Comparison of ENCODE assay signal across 8 mouse cellular contexts in genomic region chr19:60789452-60789851, GRCm38 (mm10). TPM values are rescaled to one million over a fixed set of nuclear protein-coding genes. Genes with fewer than 3 reads are reported as not detected.
DNase-seq lines count a peak whose midpoint lies in the region; ATAC-seq and TF ChIP-seq lines count a peak whose summit lies in the region.

No protein-coding gene starts in this region.

- 2% methylated on average over 7 of the region's 7 CpGs for WGBS in hindbrain, embryonic 16.5 days

- H3K27me3 ChIP-seq in hindbrain, embryonic 16.5 days (replicated peaks; ENCODE audit: control insufficient read depth, insufficient read depth, low read length), result no peaks in the 10 kb centered on the region
- no peaks in the 10 kb centered on the region for H3K27me3 ChIP-seq in myocyte (ENCODE audit: control insufficient read depth, insufficient read depth, insufficient read length)

- H3ac ChIP-seq in myocyte (ENCODE audit: control insufficient read depth, insufficient read length), result peak overlapping the region; percentile 92

- peak overlapping the region; percentile 77 for H3K4me2 ChIP-seq in hindbrain, embryonic 16.5 days (ENCODE audit: low read length)
- peak overlapping the region; percentile 97 for H3K4me2 ChIP-seq in myocyte (ENCODE audit: low read depth)

- H3K9ac ChIP-seq in hindbrain, embryonic 16.5 days (ENCODE audit: low read depth, low read length), result peak overlapping the region; percentile 84

- no peak for TF ChIP-seq CTCF in left cerebral cortex, adult 2 months (IDR thresholded peaks at IDR 0.05)
- TF ChIP-seq CTCF in cortical plate, adult 2 months (IDR thresholded peaks at IDR 0.05; ENCODE audit: extremely low read depth, insufficient read depth, low read length), result no peak

- peak overlapping the region; percentile 99 for H3K4me3 ChIP-seq in left cerebral cortex, adult 2 months
- H3K4me3 ChIP-seq in cortical plate, adult 2 months (ENCODE audit: insufficient read depth, low read length), result peak overlapping the region; percentile 70
- peak overlapping the region; percentile 64 for H3K4me3 ChIP-seq in hindbrain, embryonic 16.5 days (ENCODE audit: low read length)
- H3K4me3 ChIP-seq in myocyte, result peak overlapping the region; percentile 97

- no peak for DNase-seq in left cerebral cortex, adult 2 months (ENCODE audit: extremely low spot score in 1 of 2, low spot score in 2 of 2)
- DNase-seq in left cerebral cortex, adult 18-20 months (ENCODE audit: low spot score in 2 of 2), result no peak
- no peak for DNase-seq in gastrocnemius, postnatal 14 days
- no peak for DNase-seq in gastrocnemius, postnatal 4 days (ENCODE audit: low spot score in 2 of 2)
- no peak for DNase-seq in adrenal gland, postnatal 14 days

- no peak for TF ChIP-seq POLR2A in cortical plate, adult 2 months (IDR thresholded peaks at IDR 0.05; ENCODE audit: extremely low read depth, insufficient read depth, low read length)
- no peak for TF ChIP-seq POLR2A in myocyte (IDR thresholded peaks at IDR 0.05; ENCODE audit: insufficient read length, low read depth)

- H3K27ac ChIP-seq in left cerebral cortex, adult 2 months, result peak overlapping the region; percentile 100
- H3K27ac ChIP-seq in cortical plate, adult 2 months (ENCODE audit: insufficient read depth, low read length), result peak overlapping the region; percentile 90; the same call in 1 of the 2 replicates
- no peak overlapping the region for H3K27ac ChIP-seq in hindbrain, embryonic 16.5 days (ENCODE audit: low read depth, low read length)

- ATAC-seq in hindbrain, embryonic 16.5 days, result no peak

- peaks cover 2% of the 10 kb centered on the region; the same call in 1 of the 2 replicates for H3K4me1 ChIP-seq in cortical plate, adult 2 months (ENCODE audit: control insufficient read depth, insufficient read depth, low read length)
- H3K4me1 ChIP-seq in hindbrain, embryonic 16.5 days (ENCODE audit: control insufficient read depth, insufficient read depth, low read depth, low read length), result peaks cover 19% of the 10 kb centered on the region

- intact Hi-C loops in left cerebral cortex, adult 2 months (cut with DNase I), result no loop called here
- intact Hi-C loops in gastrocnemius, postnatal 14 days (cut with DNase I; ENCODE audit: low total_unique reads), result no loop called here

- peaks cover 60% of the 10 kb centered on the region for H3K79me2 ChIP-seq in myocyte (ENCODE audit: control insufficient read depth, insufficient read depth)

- no peaks in the 10 kb centered on the region for H3K36me3 ChIP-seq in hindbrain, embryonic 16.5 days (ENCODE audit: control insufficient read depth, insufficient read depth, low read length)
- H3K36me3 ChIP-seq in myocyte (ENCODE audit: control insufficient read depth, insufficient read depth), result peaks cover 3% of the 10 kb centered on the region

- H3K9me3 ChIP-seq in hindbrain, embryonic 16.5 days (ENCODE audit: control insufficient read depth, low read length), result no peaks in the 10 kb centered on the region

TF ChIP-seq in myocyte, 11 proteins besides CTCF, POLR2A, EP300 and RAD21:
- TF ChIP-seq CEBPB (IDR thresholded peaks at IDR 0.05; ENCODE audit: insufficient read depth, poor library complexity, severe bottlenecking) (no peak), MYOD1 (IDR thresholded peaks at IDR 0.05; ENCODE audit: control insufficient read depth in 1 of 3, insufficient read length in 2 of 3, low read depth in 2 of 3) (no peak), POLR2AphosphoS2 (IDR thresholded peaks at IDR 0.05; ENCODE audit: insufficient read length, low read depth) (no peak), TCF12 (IDR thresholded peaks at IDR 0.05; ENCODE audit: insufficient read depth, poor library complexity, severe bottlenecking) (no peak), MYOG (IDR thresholded peaks at IDR 0.05; ENCODE audit: control insufficient read depth in 1 of 3, insufficient read depth in 1 of 3, insufficient read length in 2 of 3, low read depth in 2 of 3) (no peak), MAX (IDR thresholded peaks at IDR 0.05; ENCODE audit: low read depth) (no peak), SRF (IDR thresholded peaks at IDR 0.05; ENCODE audit: control insufficient read depth, insufficient read length, low read depth) (no peak), REST (IDR thresholded peaks at IDR 0.05; ENCODE audit: insufficient read depth, insufficient read length) (no peak), TCF3 (IDR thresholded peaks at IDR 0.05; ENCODE audit: insufficient read length, low read depth) (no peak), USF1 (IDR thresholded peaks at IDR 0.05; ENCODE audit: low read depth) (no peak), E2F4 (IDR thresholded peaks at IDR 0.05; ENCODE audit: insufficient read depth) (no peak)

RNA-seq across cellular contexts. Expression of gene Eif3a, which starts 1.0 kb away (rescaled TPM):
- total RNA-seq in left cerebral cortex, adult 2 months (2021), result 10 to 100 TPM; 89.5 to 96.3 TPM
- total RNA-seq in left cerebral cortex, adult 18-20 months (2021), result 10 to 100 TPM; 88.5 to 91.0 TPM
- polyA plus RNA-seq in cortical plate, adult 2 months (2012; rRNA removed), result 58.0 and 60.6 TPM in 2 replicates
- polyA plus RNA-seq in hindbrain, embryonic 16.5 days (2015; fragmentation: Nextera tagmentation; extraction: Ambion mirVana), result 102 and 103 TPM in 2 replicates
- 67.9 TPM for polyA plus RNA-seq in myocyte (2012; fragmentation: generic; extraction: Trizol)
- 10 to 100 TPM; 84.4 to 88.4 TPM for total RNA-seq in gastrocnemius, postnatal 14 days (2021)
- total RNA-seq in gastrocnemius, postnatal 4 days (2021), result 100 to 1,000 TPM; 123 to 135 TPM
- total RNA-seq in adrenal gland, postnatal 14 days (2021), result 166 and 178 TPM in 2 replicates

RNA-seq across cellular contexts. Expression of gene Fam45a, which starts 21.9 kb away (rescaled TPM):
- total RNA-seq in left cerebral cortex, adult 2 months (2021), result 10 to 100 TPM; 37.3 to 38.1 TPM
- total RNA-seq in left cerebral cortex, adult 18-20 months (2021), result 10 to 100 TPM; 34.4 to 46.9 TPM
- 44.2 and 46.3 TPM in 2 replicates for polyA plus RNA-seq in cortical plate, adult 2 months (2012; rRNA removed)
- polyA plus RNA-seq in hindbrain, embryonic 16.5 days (2015; fragmentation: Nextera tagmentation; extraction: Ambion mirVana), result 42.4 and 46.8 TPM in 2 replicates
- 13.4 TPM for polyA plus RNA-seq in myocyte (2012; fragmentation: generic; extraction: Trizol)
- 10 to 100 TPM in 1 of 2 experiments, 1 to 10 TPM in 1; 8.3 to 11.3 TPM for total RNA-seq in gastrocnemius, postnatal 14 days (2021)
- total RNA-seq in gastrocnemius, postnatal 4 days (2021), result 10 to 100 TPM; 23.4 to 24.1 TPM
- 26.3 and 31.9 TPM in 2 replicates for total RNA-seq in adrenal gland, postnatal 14 days (2021)

RNA-seq across cellular contexts. Expression of gene Nanos1, which starts 33.7 kb away (rescaled TPM):
- 10 to 100 TPM; 22.1 to 22.8 TPM for total RNA-seq in left cerebral cortex, adult 2 months (2021)
- total RNA-seq in left cerebral cortex, adult 18-20 months (2021), result 10 to 100 TPM; 26.5 to 27.0 TPM
- 17.2 and 18.0 TPM in 2 replicates for polyA plus RNA-seq in cortical plate, adult 2 months (2012; rRNA removed)
- polyA plus RNA-seq in hindbrain, embryonic 16.5 days (2015; fragmentation: Nextera tagmentation; extraction: Ambion mirVana), result 16.1 and 16.5 TPM in 2 replicates
- polyA plus RNA-seq in myocyte (2012; fragmentation: generic; extraction: Trizol), result 0.38 TPM
- under 1 TPM; 0.18 to 0.31 TPM for total RNA-seq in gastrocnemius, postnatal 14 days (2021)
- under 1 TPM; 0.70 to 0.76 TPM for total RNA-seq in gastrocnemius, postnatal 4 days (2021)
- 1.5 and 1.9 TPM in 2 replicates for total RNA-seq in adrenal gland, postnatal 14 days (2021)
